Mouse (Mus musculus) olfactory bulb, adult 2 months (tissue): ENCODE data around the gene Sdad1. TPM values are rescaled to one million over a fixed set of nuclear protein-coding genes. Genes with fewer than 3 reads are reported as not detected.

Source experiments
- H3K27ac ChIP-seq: fragments of 200-500 bp; 2 replicates; pipeline ENCODE4 v1.5.1; 2012; ENCODE audit warnings: low read depth, low read length; ENCODE audit not compliant: insufficient read depth
- H3K4me1 ChIP-seq: fragments of 200-500 bp; 2 replicates; pipeline ENCODE4 v1.6.1; 2012; ENCODE audit warnings: low read length; ENCODE audit not compliant: control insufficient read depth, insufficient read depth
- H3K4me3 ChIP-seq: fragments of 200-500 bp; 2 replicates; pipeline ENCODE4 v1.5.1; 2012; ENCODE audit warnings: mild to moderate bottlenecking, low read depth, low read length, moderate library complexity; ENCODE audit not compliant: insufficient read depth
- CTCF ChIP-seq: fragments of 200-500 bp; IDR thresholded peaks from 2 replicates; pipeline ENCODE4 v1.5.1; 2012; ENCODE audit warnings: low read depth, mild to moderate bottlenecking, low read length, moderate library complexity; ENCODE audit not compliant: insufficient read depth
- POLR2A ChIP-seq: fragments of 200-500 bp; IDR thresholded peaks from 2 replicates; pipeline ENCODE4 v1.6.1; 2012; ENCODE audit warnings: mild to moderate bottlenecking, low read depth, low read length, moderate library complexity; ENCODE audit not compliant: insufficient read depth
- WGBS: fragments of 180-500 bp; shearing (Covaris S2); methylation state at CpG from one replicate; pipeline ENCODE4 v1.1.7; 2018; 5-methylcytosine and 5-hydroxymethylcytosine counted together
- polyA plus RNA-seq: library from polyadenylated mRNA; stranded (reverse); fragments of >200 nt; gene quantifications from 2 replicates; pipeline ENCODE4 v1.2.4, GENCODE M21; 2012; ENCODE audit warnings: low replicate concordance; ENCODE audit not compliant: missing spikeins, insufficient read depth, insufficient read length

Sdad1 gene
- polyA plus RNA-seq, 1 experiment, result not detected

- no peaks in the 10 kb centered on the region for H3K4me1 ChIP-seq
- TF ChIP-seq CTCF, result no peak
- TF ChIP-seq POLR2A, result no peak
- H3K4me3 ChIP-seq, result no peak overlapping the region
- H3K27ac ChIP-seq, result no peak overlapping the region
- 84% methylated on average over 3 of the region's 3 CpGs for WGBS
Measured at GRCm38 (mm10) chr5:92336743-92337142, 26.5 kb upstream of the Sdad1 start.

- 18% methylated on average over 9 of the region's 9 CpGs for WGBS
Measured at GRCm38 (mm10) chr5:92332359-92332840, 22.1 kb upstream of the Sdad1 start.

GRCm38 (mm10) chr5:92331635-92332338 is 21.5 kb upstream of the Sdad1 start, which contains the start of gene Art3:
Gene Art3 (plus strand): TSS chr5:92331827.
- Histone ChIP-seq H3K4me3 (no peak within 1 kb of the TSS), H3K4me1 (no peaks in the 10 kb centered on the region), H3K27ac (no peak within 1 kb of the TSS)
- TF ChIP-seq CTCF (no peak), POLR2A (no peak)
- WGBS, result 95% methylated on average over 17 of the region's 17 CpGs

More at GRCm38 (mm10) chr5:92332359-92332840, 22.1 kb upstream of the Sdad1 start:
- no peak overlapping the region for H3K27ac ChIP-seq
- no peak overlapping the region for H3K4me3 ChIP-seq
- TF ChIP-seq CTCF (no peak), POLR2A (no peak)
- no peaks in the 10 kb centered on the region for H3K4me1 ChIP-seq

GRCm38 (mm10) chr5:92331122-92331521 is 20.8 kb upstream of the Sdad1 start:
- WGBS, result 95% methylated on average over 12 of the region's 12 CpGs
- TF ChIP-seq CTCF (no peak), POLR2A (no peak)
- Histone ChIP-seq H3K27ac (no peak overlapping the region), H3K4me1 (no peaks in the 10 kb centered on the region), H3K4me3 (no peak overlapping the region)

GRCm38 (mm10) chr5:92327929-92328328 is 17.6 kb upstream of the Sdad1 start, which contains the start of gene Cxcl9:
Gene Cxcl9 (minus strand): TSS chr5:92328079.
- H3K27ac ChIP-seq, result no peak within 1 kb of the TSS
- 88% methylated on average over 7 of the region's 7 CpGs for WGBS
- H3K4me1 ChIP-seq, result no peaks in the 10 kb centered on the region
- TF ChIP-seq POLR2A, result no peak
- TF ChIP-seq CTCF, result no peak
- no peak within 1 kb of the TSS for H3K4me3 ChIP-seq

GRCm38 (mm10) chr5:92327367-92327766 is 17.1 kb upstream of the Sdad1 start:
- WGBS, result 88% methylated on average over 6 of the region's 6 CpGs
- no peak overlapping the region for H3K4me3 ChIP-seq
- TF ChIP-seq POLR2A (no peak), CTCF (no peak)
- no peak overlapping the region for H3K27ac ChIP-seq
- H3K4me1 ChIP-seq, result no peaks in the 10 kb centered on the region

- no peak overlapping the region for H3K4me3 ChIP-seq
- no peaks in the 10 kb centered on the region for H3K4me1 ChIP-seq
- WGBS, result 80% methylated on average over 5 of the region's 5 CpGs
- no peak overlapping the region for H3K27ac ChIP-seq
- no peak for TF ChIP-seq POLR2A
- TF ChIP-seq CTCF, result no peak
Measured at GRCm38 (mm10) chr5:92323264-92323663, 13.0 kb upstream of the Sdad1 start.

- no peak overlapping the region for H3K27ac ChIP-seq
- 91% methylated on average over 4 of the region's 4 CpGs for WGBS
Measured at GRCm38 (mm10) chr5:92322612-92323011, 12.3 kb upstream of the Sdad1 start.

GRCm38 (mm10) chr5:92321631-92322400 is 11.5 kb upstream of the Sdad1 start:
- Histone ChIP-seq H3K27ac (no peak overlapping the region), H3K4me1 (no peaks in the 10 kb centered on the region), H3K4me3 (no peak overlapping the region)
- no peak for TF ChIP-seq CTCF
- no peak for TF ChIP-seq POLR2A
- WGBS, result 68% methylated on average over 8 of the region's 8 CpGs

More at GRCm38 (mm10) chr5:92322612-92323011, 12.3 kb upstream of the Sdad1 start:
- no peak for TF ChIP-seq CTCF
- no peak for TF ChIP-seq POLR2A
- H3K4me3 ChIP-seq, result no peak overlapping the region
- H3K4me1 ChIP-seq, result no peaks in the 10 kb centered on the region
